Mouse (Mus musculus) ES-E14 (cell line): Measurements from ENCODE around the gene AC140267.1.

Experiments
- CHD2 ChIP-seq: IDR thresholded peaks from 2 replicates; pipeline ENCODE4 v1.6.1; 2014; ENCODE audit warnings: mild to moderate bottlenecking, low read depth, low read length, inconsistent platforms
- MAFK ChIP-seq: IDR thresholded peaks from 2 replicates; pipeline ENCODE4 v1.6.1; 2014; ENCODE audit warnings: mild to moderate bottlenecking, low read depth, low read length, inconsistent platforms; ENCODE audit not compliant: insufficient read depth
- ZNF384 ChIP-seq: IDR thresholded peaks from 2 replicates; pipeline ENCODE4 v1.6.1; 2012; ENCODE audit warnings: low read depth, low read length, inconsistent platforms

DNA sequence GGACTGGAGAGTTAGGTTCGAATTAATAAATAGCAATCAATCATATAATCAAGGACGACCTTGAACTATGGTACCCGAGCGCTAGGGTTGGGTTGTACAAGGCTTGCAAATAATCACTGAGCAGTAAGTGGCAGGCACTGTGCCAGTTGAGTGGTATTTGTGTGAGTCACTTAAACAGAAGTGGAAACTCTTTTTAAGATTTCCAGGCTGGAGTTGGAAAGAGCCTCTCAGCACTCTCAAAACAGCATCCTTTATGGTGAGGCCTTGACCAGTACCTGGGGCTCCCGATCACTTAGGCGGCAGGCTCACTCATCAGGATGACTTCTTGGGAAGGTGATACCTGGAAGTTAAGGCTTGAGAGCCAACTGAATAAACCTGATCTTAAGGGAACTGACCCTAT lies 18.6 kb downstream of the AC140267.1 start:
- TF ChIP-seq ZNF384 (no peak), CHD2 (no peak), MAFK (no peak)
